Mouse (Mus musculus) liver, postnatal 0 days (tissue): ENCODE data around the gene Nsg2.

Experiments used
- CTCF ChIP-seq: sonication (generic); IDR thresholded peaks from 2 replicates; pipeline ENCODE4 v1.5.1; 2016; ENCODE audit warnings: antibody characterized with exemption, low read depth
- EP300 ChIP-seq: IDR thresholded peaks from 2 replicates; pipeline ENCODE4 v1.6.1; 2016; ENCODE audit warnings: antibody characterized with exemption, low read depth, mild to moderate bottlenecking

- TF ChIP-seq CTCF (no peak), EP300 (no peak)
Observed at GRCm38 (mm10) chr11:32064511-32064862, 64.2 kb downstream of the Nsg2 start.
